Mouse (Mus musculus) G1E (cell line): Measurements from ENCODE around the gene 1700001O22Rik.

Experiments used
- CTCF ChIP-seq: IDR thresholded peaks from 2 replicates; pipeline ENCODE4 v1.5.1; 2012; ENCODE audit warnings: low read depth, low read length, inconsistent platforms, mixed read lengths
- GATA1 ChIP-seq: IDR thresholded peaks from 2 replicates; pipeline ENCODE4 v1.6.1; 2012; ENCODE audit warnings: borderline replicate concordance, low read length, inconsistent platforms, mixed read lengths
- GATA2 ChIP-seq: IDR thresholded peaks from 2 replicates; pipeline ENCODE4 v1.6.1; 2012; ENCODE audit warnings: low read depth, low read length, inconsistent platforms, borderline replicate concordance
- POLR2AphosphoS5 ChIP-seq: IDR thresholded peaks from 2 replicates; pipeline ENCODE4 v1.6.1; 2012; ENCODE audit warnings: low read depth, low read length, inconsistent platforms; ENCODE audit not compliant: insufficient replicate concordance
- TAL1 ChIP-seq: conservative IDR thresholded peaks from 2 replicates; pipeline ENCODE4 v1.6.1; 2012; ENCODE audit warnings: low read depth, low read length, inconsistent platforms, mixed read lengths

- TF ChIP-seq POLR2AphosphoS5 (no peak), CTCF (peak; percentile 37), GATA1 (no peak), TAL1 (no peak), GATA2 (no peak)
These were observed 25.9 kb upstream of the 1700001O22Rik start for GRCm38 (mm10) chr2:30829315-30829714.
